Comparison of ENCODE assay signal across 15 mouse cellular contexts in the genomic region with DNA sequence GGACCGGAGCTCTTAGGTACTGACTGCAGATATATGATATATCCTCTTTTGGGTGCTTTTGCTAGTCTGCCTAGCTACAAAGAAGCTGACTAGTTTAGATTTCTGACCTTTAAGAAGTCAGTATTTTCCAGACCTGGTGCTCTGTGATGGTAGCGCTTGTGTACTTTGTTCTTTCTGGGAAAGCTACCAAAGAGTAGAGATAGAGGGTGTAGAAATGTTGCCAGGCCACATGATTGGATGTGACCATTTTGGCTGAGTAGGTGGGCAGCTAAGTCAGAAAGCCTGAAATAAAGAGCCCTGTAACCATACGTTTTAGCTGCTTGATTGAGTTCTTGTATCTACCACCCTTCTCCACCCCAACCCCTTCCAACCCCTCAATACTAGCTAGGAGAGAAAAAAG.
"Had no signal": no experiment of that assay in that cellular context is flagged by ENCODE, and none has a peak within 500 bp of the region (broad histone marks: within the 10 kb centered on the region; RNA-seq: fewer than 3 reads in every experiment).

No protein-coding gene starts in this region.

- H3K27me3 ChIP-seq: neural tube, embryonic 15.5 days; stomach, embryonic 15.5 days had no signal

- H3K4me1 ChIP-seq: neural tube, embryonic 15.5 days; stomach, embryonic 15.5 days had no signal

- H3K36me3 ChIP-seq: neural tube, embryonic 15.5 days; stomach, embryonic 15.5 days had no signal

- H3K9me3 ChIP-seq: neural tube, embryonic 15.5 days; stomach, embryonic 15.5 days had no signal

- DNase-seq: retina, postnatal 1 day; right cerebral cortex, adult 18-20 months; right cerebral cortex, postnatal 14 days; right cerebral cortex, postnatal 25 days; right cerebral cortex, postnatal 4 days; spleen, adult 18-20 months; thymus, adult 18-20 months; thymus, adult 2 months; thymus, postnatal 14 days; thymus, postnatal 25 days; thymus, postnatal 36 days; thymus, postnatal 4 days had no signal

- H3K4me2 ChIP-seq: neural tube, embryonic 15.5 days; stomach, embryonic 15.5 days had no signal

- H3K27ac ChIP-seq: neural tube, embryonic 15.5 days; stomach, embryonic 15.5 days; stomach, postnatal 0 days had no signal

- H3K9ac ChIP-seq: neural tube, embryonic 15.5 days; stomach, embryonic 15.5 days had no signal

- H3K4me3 ChIP-seq: neural tube, embryonic 15.5 days; stomach, embryonic 15.5 days had no signal
